Mouse (Mus musculus) G1E (cell line): Measurements from ENCODE around the gene Fhl5.

ENCODE experiments used
- GATA1 ChIP-seq: IDR thresholded peaks from 2 replicates; pipeline ENCODE4 v1.6.1; 2012; ENCODE audit warnings: borderline replicate concordance, low read length, inconsistent platforms, mixed read lengths
- GATA2 ChIP-seq: IDR thresholded peaks from 2 replicates; pipeline ENCODE4 v1.6.1; 2012; ENCODE audit warnings: low read depth, low read length, inconsistent platforms, borderline replicate concordance

- TF ChIP-seq GATA2 (no peak), GATA1 (no peak)
These were observed 29.2 kb downstream of the Fhl5 start for GRCm38 (mm10) chr4:25213451-25213850.
